Mouse (Mus musculus) layer of hippocampus, adult 2 months (tissue): Measurements from ENCODE around the gene Tubb4b. TPM values are rescaled to one million over a fixed set of nuclear protein-coding genes. Genes with fewer than 3 reads are reported as not detected.
"Not testable (repeated sequence)": the region's sequence is repeated elsewhere in the genome, so short reads cannot be mapped to it uniquely, and the experiment has no call there.

Experiments
- DNase-seq, 2 experiments: peaks; one replicate each; pipeline ENCODE4 v3.0.0; 2022; ENCODE audit warnings: low spot score in 2 of 2
- H3K27ac ChIP-seq: fragments of 200-600 bp; 2 replicates; pipeline ENCODE4 v1.8.1; 2022
- H3K4me3 ChIP-seq: fragments of 200-600 bp; 2 replicates; pipeline ENCODE4 v1.8.1; 2022; ENCODE audit warnings: mild to moderate bottlenecking
- CTCF ChIP-seq: fragments of 200-600 bp; conservative IDR thresholded peaks from 2 replicates; pipeline ENCODE4 v1.8.1; 2022; ENCODE audit warnings: antibody characterized with exemption, mild to moderate bottlenecking, moderate library complexity
- total RNA-seq, 2 experiments: library from RNA; stranded (reverse); gene quantifications; 2 replicates each; pipeline ENCODE4 v1.2.3; 2021

The Tubb4b gene
- total RNA-seq, 2 experiments from 2014 or later: 305 to 309 TPM

DNA sequence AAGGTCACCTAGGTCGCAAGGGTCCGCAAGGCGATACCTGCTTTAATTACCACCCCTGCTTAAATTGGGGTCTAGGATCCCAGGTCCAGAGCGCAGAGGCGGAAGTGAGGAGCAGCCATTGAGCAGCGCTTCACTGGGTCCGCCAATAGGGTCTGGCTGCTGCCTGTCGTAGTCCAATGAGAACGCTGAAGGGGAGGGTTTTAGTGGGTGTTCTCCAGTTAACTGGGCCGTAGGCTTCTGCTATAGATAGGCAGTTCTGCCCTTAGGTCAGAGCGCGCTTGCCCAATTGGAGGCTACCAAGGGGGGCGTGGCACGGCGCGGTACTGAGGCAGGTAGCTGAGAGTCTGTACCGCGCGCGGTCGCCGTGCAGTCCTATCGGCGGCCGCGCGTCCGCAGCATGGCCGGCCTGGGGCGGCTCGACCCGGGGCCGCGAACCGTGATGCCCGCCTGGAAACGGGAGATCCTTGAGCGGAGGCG is 37.8 kb upstream of the Tubb4b start, which contains the start of gene Tprn:
Gene Tprn (plus strand): TSS at position 328 of the 477 bp plus-strand sequence.
- Histone ChIP-seq H3K4me3 (peak within 1 kb of the TSS; percentile 95), H3K27ac (peak within 1 kb of the TSS; percentile 95)
- peak; percentile 91 to 97 for DNase-seq
- peak; percentile 49 for TF ChIP-seq CTCF

DNA sequence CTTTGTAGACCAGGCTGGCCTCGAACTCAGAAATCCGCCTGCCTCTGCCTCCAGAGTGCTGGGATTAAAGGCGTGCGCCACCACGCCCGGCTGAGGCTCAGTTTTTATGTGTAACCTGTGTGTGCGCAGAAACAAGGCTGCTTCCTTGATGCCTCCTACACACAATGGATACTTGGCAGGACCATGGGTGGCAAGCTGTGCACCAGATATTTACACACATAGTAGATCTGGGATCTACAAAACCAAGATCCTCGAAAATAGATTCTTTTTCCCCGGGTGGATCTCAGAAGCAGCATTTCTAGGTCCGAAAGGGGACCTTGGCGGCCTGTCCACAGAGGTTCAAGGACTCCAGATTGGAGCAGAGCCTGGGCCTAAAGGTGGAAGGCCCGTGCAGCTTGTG is 37.4 kb upstream of the Tubb4b start:
- DNase-seq: no peak
- H3K4me3 ChIP-seq: peak overlapping the region; percentile 95
- peak overlapping the region; percentile 95 for H3K27ac ChIP-seq
- no peak for TF ChIP-seq CTCF

DNA sequence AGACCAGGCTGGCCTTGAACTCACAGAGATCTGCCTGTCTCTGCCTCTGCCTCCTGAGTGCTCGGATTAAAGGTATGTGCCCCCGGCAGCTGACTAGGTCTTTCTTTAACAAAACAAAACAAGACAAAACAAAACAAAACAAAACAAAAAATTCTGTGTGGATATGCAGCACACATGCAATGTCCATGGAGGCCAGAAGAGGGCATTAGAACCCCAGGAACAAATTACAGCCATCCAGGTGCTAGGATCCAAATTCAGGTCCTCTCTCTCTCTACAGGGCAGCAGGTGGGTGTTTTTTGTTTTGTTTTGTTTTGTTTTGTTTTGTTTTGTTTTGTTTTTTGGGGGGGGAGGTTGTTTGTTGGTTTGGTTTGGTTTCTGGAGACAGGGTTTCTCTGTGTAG is 34.4 kb upstream of the Tubb4b start:
- H3K4me3 ChIP-seq: no peak overlapping the region
- no peak for DNase-seq
- peak; percentile 72 for TF ChIP-seq CTCF
- H3K27ac ChIP-seq: no peak overlapping the region

DNA sequence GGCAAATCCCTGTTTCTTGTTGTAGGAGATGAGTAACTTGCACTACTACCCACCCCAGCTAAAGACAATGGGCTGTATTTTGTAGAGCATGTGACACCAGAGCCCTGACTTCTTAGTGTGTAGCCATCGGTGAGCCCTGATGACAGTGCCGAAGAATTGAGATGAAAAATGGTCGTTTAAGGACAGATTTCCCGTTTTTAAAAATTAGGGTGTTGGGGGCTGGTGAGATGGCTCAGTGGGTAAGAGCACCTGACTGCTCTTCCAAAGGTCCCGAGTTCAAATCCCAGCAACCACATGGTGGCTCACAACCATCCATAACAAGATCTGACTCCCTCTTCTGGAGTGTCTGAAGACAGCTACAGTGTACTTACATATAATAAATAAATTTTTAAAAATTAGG is 32.7 kb upstream of the Tubb4b start:
- not testable (repeated sequence) for DNase-seq, H3K27ac ChIP-seq
- H3K4me3 ChIP-seq: peak overlapping the region; percentile 3; the same call in 1 of the 2 replicates

DNA sequence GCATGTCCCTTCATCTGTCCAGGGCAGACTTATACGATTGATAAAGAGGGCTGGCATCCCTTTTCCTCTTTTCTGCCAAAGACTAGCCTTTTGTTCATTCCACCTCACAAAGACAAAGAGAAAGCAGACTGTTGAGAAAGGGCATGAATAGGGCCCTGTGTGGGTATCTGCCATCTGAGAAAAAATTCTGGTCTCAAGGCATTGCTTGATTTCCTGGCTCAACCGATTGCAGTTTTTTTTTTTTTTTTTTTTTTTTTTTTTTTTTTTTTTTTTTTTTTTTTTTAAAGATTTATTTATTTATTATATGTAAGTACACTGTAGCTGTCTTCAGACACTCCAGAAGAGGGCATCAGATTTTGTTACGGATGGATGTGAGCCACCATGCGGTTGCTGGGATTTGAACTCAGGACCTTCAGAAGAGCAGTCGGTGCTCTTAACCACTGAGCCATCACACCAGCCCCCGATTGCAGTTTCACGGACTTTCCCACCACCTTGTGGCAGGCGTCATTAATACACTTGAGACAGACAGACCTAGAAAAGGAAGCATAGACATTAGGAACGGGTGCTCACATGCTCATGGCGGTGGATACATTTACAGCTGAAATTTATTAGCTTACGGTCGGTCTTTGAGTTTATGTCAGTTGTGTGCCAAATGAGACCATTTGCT is 32.1 kb upstream of the Tubb4b start:
- peak in 1 of 2 experiments; percentile 47 for DNase-seq
- H3K27ac ChIP-seq: peak overlapping the region; percentile 98
- peak overlapping the region; percentile 89 for H3K4me3 ChIP-seq
- peak; percentile 67 for TF ChIP-seq CTCF

DNA sequence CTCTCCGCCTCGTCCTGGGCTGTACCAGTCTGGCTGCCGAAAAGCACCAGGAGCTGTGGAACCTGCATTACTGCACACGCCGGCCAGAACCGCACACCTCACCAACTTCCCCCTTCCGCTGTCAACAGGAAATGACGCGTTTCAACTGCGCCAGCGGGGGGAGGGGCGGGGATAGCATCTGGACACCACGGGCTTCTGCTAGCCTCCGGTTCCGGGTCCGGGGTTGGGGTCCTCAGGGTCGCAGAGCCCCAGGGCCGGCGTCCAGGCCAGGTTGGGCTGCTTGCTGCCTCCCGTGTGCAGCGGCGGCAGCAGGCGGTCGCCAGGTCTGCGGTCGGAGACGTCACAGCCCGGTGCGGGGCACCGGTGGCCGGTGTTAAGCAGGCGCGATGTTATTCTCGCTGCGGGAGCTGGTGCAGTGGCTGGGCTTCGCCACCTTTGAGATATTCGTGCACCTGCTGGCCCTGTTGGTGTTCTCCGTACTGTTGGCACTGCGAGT is 30.8 kb upstream of the Tubb4b start, which contains the start of gene Tmem203:
Gene Tmem203 (plus strand): TSS at position 156 of the 496 bp plus-strand sequence.
- peak within 1 kb of the TSS; percentile 89 for H3K4me3 ChIP-seq
- no peak for TF ChIP-seq CTCF
- peak; percentile 86 to 87 for DNase-seq
- H3K27ac ChIP-seq: peak within 1 kb of the TSS; percentile 98

DNA sequence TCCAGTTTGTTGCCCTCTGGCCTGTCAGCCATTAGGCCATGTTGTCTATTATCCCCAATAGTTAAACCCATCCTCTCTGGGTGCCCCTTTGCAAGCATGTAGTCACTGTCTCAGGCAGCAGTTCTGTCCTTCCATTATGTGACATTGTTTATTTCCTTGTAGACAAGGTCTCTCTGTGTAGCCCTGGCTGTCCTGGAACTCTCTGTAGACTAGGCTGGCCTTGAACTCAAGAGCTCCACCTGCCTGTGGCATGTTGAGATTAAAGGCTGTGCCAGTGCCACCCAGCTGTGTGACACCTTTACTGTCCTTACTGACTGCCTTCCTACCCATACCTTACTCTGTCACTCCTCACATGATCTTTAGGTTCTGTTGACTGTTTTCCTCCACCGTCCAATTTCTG is 27.8 kb upstream of the Tubb4b start:
- TF ChIP-seq CTCF: peak; percentile 62
- no peak overlapping the region for H3K27ac ChIP-seq
- no peak for DNase-seq
- no peak overlapping the region for H3K4me3 ChIP-seq

DNA sequence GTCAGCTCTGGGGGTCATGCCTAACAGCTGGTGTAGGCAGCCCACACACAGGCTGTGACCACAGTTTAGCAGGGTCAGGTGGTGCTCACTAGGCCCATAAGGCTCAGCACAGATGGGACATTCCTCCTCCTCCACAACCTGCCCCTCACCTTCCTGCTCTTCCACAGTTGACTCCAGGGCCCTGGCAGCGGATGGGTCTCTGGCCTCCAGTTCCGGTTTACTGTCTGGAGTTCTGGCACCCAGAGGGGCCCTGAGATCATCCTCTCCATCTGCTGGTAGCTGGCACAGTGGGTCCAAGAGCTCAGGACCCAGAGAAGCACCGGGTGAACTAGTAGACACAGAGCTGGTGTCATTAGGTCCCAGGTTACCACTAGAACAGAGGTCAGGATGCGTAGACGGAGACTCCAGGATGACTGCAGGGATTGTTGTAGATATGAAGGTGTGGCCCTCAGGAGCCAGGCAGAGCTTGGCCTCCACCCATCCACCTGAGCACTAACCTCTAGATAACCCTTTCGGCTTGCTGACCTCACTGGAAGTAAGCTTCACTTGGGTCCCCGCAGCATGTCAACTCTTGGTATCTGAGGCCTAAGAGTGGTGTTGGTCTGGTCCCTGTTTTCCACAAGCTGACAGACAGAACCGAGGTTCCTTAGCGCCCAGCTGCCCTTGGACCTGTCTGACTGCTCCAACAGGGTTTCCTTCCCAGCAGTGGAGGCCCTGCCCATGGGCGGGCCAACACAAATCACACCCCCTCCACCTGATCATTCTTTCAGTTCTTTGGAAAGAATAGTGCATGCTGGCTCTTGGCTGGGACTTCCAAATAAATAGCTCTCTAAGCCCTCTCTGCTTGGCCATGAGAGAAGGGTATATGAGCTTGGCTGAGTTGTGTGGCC is 21.9 kb upstream of the Tubb4b start, which contains the start of gene AL732309.1:
Gene AL732309.1 (minus strand): TSS at position 681 of the 890 bp plus-strand sequence.
- Histone ChIP-seq H3K27ac (no peak within 1 kb of the TSS), H3K4me3 (no peak within 1 kb of the TSS)
- no peak for DNase-seq
- TF ChIP-seq CTCF: no peak

DNA sequence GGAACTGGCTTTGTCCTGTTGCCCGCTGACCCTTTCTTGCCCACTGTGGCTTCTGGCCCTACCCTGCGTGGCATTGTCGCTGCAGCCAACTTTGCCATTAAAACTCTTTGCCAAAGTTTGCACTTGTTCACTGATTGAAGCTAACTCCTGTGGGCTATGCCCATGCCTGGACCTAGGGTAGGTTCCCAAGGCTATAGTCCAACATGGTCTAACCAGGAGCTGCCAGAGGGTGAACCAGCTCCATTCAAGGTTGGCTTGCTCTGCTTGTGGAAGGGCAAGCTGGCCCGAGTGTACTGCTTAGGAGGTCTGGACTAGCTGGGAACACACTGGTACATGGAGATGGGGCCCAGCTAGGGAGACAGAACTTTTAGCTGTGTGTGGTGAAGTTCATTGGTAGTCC is 19.6 kb upstream of the Tubb4b start:
- no peak for TF ChIP-seq CTCF
- DNase-seq: no peak
- H3K4me3 ChIP-seq: no peak overlapping the region

DNA sequence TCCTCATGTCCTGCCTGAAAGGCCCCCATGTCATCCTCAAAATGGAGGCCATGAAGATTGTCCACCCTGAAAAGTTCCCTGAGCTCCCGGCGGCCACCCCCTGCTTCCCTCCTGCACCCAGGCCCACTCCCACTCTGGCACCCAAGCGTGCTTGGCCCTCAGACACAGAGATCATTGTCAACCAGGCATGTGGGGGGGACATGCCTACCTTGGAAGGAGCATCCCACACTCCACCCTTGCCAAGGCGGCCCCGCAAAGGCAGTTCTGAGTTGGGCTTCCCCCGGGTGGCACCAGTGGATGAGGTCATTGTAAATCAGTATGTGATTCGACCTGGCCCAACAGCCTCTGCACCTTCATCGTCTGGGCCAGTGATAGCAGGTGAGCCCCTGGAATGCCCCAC is 18.8 kb upstream of the Tubb4b start:
- no peak for TF ChIP-seq CTCF
- Histone ChIP-seq H3K4me3 (peak overlapping the region; percentile 70), H3K27ac (peak overlapping the region; percentile 93; the same call in 1 of the 2 replicates)
- no peak for DNase-seq

More for the DNA sequence above, 19.6 kb upstream of the Tubb4b start:
- H3K27ac ChIP-seq: no peak overlapping the region

DNA sequence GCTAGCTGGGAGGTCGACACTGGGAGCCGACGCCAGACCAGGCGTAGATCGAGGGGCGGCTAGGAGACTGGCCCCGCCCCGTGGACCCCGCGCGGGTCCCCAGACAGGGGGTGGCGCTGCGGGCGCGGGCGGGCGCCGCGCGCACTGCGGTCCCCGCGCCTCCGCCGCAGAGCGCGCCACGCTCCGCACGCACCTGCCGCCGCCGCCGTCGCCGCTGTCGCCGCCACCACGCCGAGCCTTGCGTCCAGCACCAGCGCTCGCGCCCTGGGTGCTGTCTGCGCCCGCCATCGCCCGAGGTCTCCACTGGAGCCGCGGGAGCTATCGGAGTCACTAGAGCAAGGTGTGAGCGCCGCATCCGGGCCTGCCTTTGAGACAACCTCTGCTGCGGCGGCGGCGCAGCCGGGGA is 17.6 kb upstream of the Tubb4b start, which contains the start of the genes Rnf208 and Cysrt1:
Gene Rnf208 (plus strand): TSS at position 155 of the 406 bp plus-strand sequence.
Gene Cysrt1 (minus strand): TSS at position 352 of the 406 bp plus-strand sequence.
- peak within 1 kb of the TSS; percentile 70 for H3K4me3 ChIP-seq
- H3K27ac ChIP-seq: peak within 1 kb of the TSS; percentile 93
- no peak for DNase-seq
- TF ChIP-seq CTCF: no peak

DNA sequence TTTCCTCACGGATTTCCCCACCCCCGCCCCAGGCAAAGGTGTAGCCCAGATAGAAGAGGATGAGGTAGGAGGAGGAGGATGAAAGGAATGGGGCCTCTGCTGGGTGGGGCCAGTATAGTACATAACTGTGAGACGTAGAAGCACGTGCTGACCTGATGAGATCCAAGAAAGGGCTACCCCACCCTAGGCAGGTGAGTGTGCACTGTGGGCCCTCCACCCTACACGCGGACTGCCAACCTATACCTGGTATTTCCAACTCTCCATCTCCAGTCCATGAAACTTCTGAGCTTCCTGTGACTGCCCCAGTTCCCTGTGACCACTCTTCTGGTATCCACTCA is 16.9 kb upstream of the Tubb4b start:
- DNase-seq: no peak
- Histone ChIP-seq H3K27ac (no peak overlapping the region), H3K4me3 (peak overlapping the region; percentile 70)
- TF ChIP-seq CTCF: no peak

DNA sequence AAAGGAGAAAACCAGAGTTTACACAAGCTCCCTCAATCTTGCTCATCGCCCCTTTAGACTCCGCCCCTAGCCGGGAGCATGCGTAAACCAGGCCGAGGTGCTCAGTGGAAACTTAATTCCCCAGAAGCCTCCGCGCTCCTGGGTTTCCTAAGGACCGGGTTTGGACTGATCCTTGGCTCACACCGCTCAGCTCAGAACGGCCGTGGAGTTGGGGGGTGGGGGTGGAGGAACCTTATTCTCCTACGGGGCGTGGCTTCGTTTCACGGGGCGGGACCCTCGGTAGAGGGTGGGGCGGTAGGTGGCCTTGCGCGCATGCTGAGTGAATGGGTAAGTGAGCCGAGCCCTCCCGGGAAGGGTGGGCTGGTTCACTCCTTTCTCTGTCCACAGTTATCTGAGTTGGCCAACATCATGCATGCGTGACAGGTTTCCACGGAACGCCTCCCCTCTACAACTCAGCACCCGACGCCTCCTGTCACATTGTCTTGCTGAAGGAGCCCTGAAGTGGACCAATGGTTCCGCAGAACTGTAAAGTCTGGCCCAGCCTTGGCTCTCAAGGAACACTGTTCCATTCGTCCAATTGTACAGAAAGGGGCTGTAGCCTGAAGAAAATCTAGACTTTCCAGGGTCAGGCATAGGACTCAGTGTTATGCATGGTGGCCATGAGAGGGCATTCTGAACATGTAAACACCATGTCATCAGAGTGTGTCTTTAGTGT is 16.4 kb upstream of the Tubb4b start:
- peak overlapping the region; percentile 70 for H3K4me3 ChIP-seq
- peak; percentile 71 to 78 for DNase-seq
- no peak for TF ChIP-seq CTCF
- H3K27ac ChIP-seq: peak overlapping the region; percentile 50
